Mouse (Mus musculus) heart, postnatal 0 days (tissue): ENCODE results near the gene Tmem121. TPM values are rescaled to one million over a fixed set of nuclear protein-coding genes. Genes with fewer than 3 reads are reported as not detected.

Experiments used
- ATAC-seq: fragments of 200-750 bp; cut with Nextera tagmentation; 2 replicates; pipeline ENCODE4 v1.8.0; 2017; ENCODE audit warnings: low read depth, moderate number of reproducible peaks, moderate library complexity; ENCODE audit not compliant: insufficient read depth
- DNase-seq: peaks from one replicate; pipeline ENCODE4 v3.0.0-alpha.2; 2016; ENCODE audit warnings: low spot score
- H3K27ac ChIP-seq: fragments of 300-500 bp; sonication (generic); 2 replicates; pipeline ENCODE4 v1.5.1; 2014; ENCODE audit warnings: low read depth, mild to moderate bottlenecking
- H3K27me3 ChIP-seq: fragments of 300-500 bp; sonication (generic); 2 replicates; pipeline ENCODE4 v1.6.1; 2014; ENCODE audit warnings: low read length, mixed read lengths; ENCODE audit not compliant: control insufficient read depth, insufficient read depth
- H3K36me3 ChIP-seq: fragments of 300-500 bp; sonication (generic); replicated peaks from 2 replicates; pipeline ENCODE4 v1.6.1; 2014; ENCODE audit warnings: low read length, mixed read lengths; ENCODE audit not compliant: control insufficient read depth, insufficient read depth
- H3K4me1 ChIP-seq: fragments of 300-500 bp; sonication (generic); 2 replicates; pipeline ENCODE4 v1.6.1; 2014; ENCODE audit warnings: antibody characterized with exemption; ENCODE audit not compliant: control insufficient read depth, insufficient read depth
- H3K4me2 ChIP-seq: fragments of 300-500 bp; sonication (generic); 2 replicates; pipeline ENCODE4 v1.6.1; 2014; ENCODE audit warnings: low read depth, mild to moderate bottlenecking, low read length, moderate library complexity
- H3K4me3 ChIP-seq: fragments of 300-500 bp; sonication (generic); 2 replicates; pipeline ENCODE4 v1.5.1; 2014; ENCODE audit warnings: low read depth, low read length
- H3K9ac ChIP-seq: fragments of 300-500 bp; sonication (generic); replicated peaks from 2 replicates; pipeline ENCODE4 v1.6.1; 2014; ENCODE audit warnings: low read depth, low read length, mixed read lengths
- H3K9me3 ChIP-seq: fragments of 300-500 bp; sonication (generic); replicated peaks from 2 replicates; pipeline ENCODE4 v1.6.1; 2016; ENCODE audit warnings: low read length; ENCODE audit not compliant: control insufficient read depth
- CTCF ChIP-seq: IDR thresholded peaks from 2 replicates; pipeline ENCODE4 v1.5.1; 2016; ENCODE audit warnings: antibody characterized with exemption, control low read depth, low read depth
- EP300 ChIP-seq: IDR thresholded peaks from 2 replicates; pipeline ENCODE4 v1.6.1; 2016; ENCODE audit warnings: antibody characterized with exemption, low read depth
- WGBS: fragments of 180-500 bp; shearing (Covaris S2); extraction: QIAGEN DNeasy Blood & Tissue Kit; methylation state at CpG from one replicate; pipeline ENCODE4 v1.1.7; 2014; 5-methylcytosine and 5-hydroxymethylcytosine counted together
- polyA plus RNA-seq: library from polyadenylated mRNA; unstranded; fragments of >200 nt; fragmentation: Nextera tagmentation; extraction: Ambion mirVana; gene quantifications from 2 replicates; pipeline ENCODE4 v1.2.1, GENCODE M21; 2015
- total RNA-seq: library from RNA; depleted of rRNA; stranded (reverse); fragments of >200 nt; gene quantifications from 2 replicates; pipeline ENCODE4 v1.2.3, GENCODE M21; 2014; ENCODE audit warnings: low replicate concordance

The Tmem121 gene
- total and polyA plus RNA-seq, 2 experiments from 2014 or later: 1.2 to 4.8 TPM

GRCm38 (mm10) chr12:113154747-113155075 is 31.0 kb upstream of the Tmem121 start:
- H3K4me1 ChIP-seq: peaks cover 34% of the 10 kb centered on the region
- DNase-seq: no peak
- peak overlapping the region; percentile 86 for H3K27ac ChIP-seq
- TF ChIP-seq CTCF (no peak), EP300 (no peak)
- H3K9ac ChIP-seq: 0 out of 2 replicates have a peak overlapping the region, but pooled peaks have one; percentile 61
- H3K9me3 ChIP-seq: no peaks in the 10 kb centered on the region
- peak overlapping the region; percentile 47; the same call in 1 of the 2 replicates for H3K4me3 ChIP-seq
- 72% methylated on average over 6 of the region's 6 CpGs for WGBS
- peaks cover 8% of the 10 kb centered on the region; the same call in 1 of the 2 replicates for H3K36me3 ChIP-seq
- peak overlapping the region; percentile 73 for H3K4me2 ChIP-seq
- H3K27me3 ChIP-seq: no peaks in the 10 kb centered on the region
- ATAC-seq: no peak

DNA sequence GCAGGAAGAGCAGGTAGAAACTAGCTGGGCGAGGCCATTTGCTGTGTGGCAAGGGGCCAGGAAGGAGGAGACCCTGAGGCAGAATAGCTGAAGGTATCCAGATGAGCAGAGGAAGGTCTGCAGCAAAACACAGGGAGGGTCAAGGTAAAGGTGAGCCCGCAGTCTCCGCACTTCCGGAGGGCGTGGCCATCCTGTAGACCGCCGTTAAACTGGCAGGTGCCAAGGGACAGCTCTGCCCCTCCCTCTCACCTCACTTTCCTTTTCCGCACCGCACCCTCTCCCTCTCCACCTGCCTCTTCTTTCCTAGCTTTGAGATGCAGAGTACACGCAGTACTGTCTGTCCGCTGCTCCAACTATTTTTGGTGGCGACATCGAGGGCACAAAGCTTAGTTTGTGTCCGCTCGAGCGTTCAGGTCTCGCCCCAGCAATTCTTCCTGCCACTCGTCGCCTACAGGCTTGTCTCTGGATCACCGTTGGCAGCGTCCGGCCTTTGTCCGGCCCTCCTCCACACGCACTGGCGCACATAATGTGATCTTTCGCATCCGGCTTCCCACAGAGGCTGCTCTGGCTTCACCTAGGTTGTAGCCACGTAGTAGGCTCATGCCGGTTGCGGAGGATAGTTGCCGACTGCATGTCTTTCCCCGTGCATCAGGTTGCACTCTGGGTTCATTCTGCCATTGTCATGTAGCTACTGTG is 30.5 kb upstream of the Tmem121 start:
- TF ChIP-seq EP300: no peak
- peak overlapping the region; percentile 61 for H3K9ac ChIP-seq
- peaks cover 34% of the 10 kb centered on the region for H3K4me1 ChIP-seq
- peak overlapping the region; percentile 86 for H3K27ac ChIP-seq
- WGBS: 5% methylated on average over 30 of the region's 32 CpGs
- no peaks in the 10 kb centered on the region for H3K9me3 ChIP-seq
- no peaks in the 10 kb centered on the region for H3K27me3 ChIP-seq
- peak; percentile 5; the same call in 1 of the 2 replicates for ATAC-seq
- H3K4me3 ChIP-seq: peak overlapping the region; percentile 47
- peaks cover 8% of the 10 kb centered on the region; the same call in 1 of the 2 replicates for H3K36me3 ChIP-seq
- no peak for DNase-seq
- H3K4me2 ChIP-seq: peak overlapping the region; percentile 73

DNA sequence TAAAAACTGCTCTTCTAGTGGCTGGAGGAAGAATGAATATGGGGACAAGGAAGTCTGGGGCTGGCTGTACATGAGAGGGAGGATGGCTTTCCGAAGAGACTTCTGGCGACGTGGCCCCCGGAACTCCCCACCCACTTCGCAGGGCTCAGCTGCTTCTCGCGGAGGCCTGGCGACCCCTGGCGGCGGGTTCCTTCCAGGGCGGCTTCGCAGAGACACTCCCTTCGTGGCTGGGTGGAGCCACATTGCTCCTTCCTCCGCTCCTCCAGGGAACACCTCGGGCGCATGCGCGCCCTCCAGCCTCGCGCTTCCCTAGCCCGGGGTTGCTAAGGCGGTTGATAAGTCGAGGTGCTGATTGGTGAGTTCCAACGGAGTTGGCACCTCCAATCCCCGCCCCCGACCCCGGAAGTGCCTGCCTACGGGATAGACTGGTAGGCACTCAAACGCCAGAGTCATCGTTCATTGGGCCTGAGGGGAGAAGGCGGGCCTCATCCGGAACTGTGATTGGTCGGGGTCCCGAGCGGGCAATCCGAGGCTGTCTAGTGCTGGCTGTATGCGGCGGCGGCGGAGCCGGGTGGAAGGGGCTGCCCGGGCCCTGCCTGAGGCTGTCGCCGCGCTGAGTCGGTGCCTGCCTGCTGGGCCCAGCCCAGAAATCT is 29.7 kb upstream of the Tmem121 start, which contains the start of gene Tedc1:
Gene Tedc1, plus strand, starts transcription at position 535 of the 653 bp plus-strand sequence.
- H3K27ac ChIP-seq: peak within 1 kb of the TSS; percentile 86
- H3K4me2 ChIP-seq: peak within 1 kb of the TSS; percentile 90
- ATAC-seq: peak; percentile 94
- H3K9me3 ChIP-seq: no peaks in the 10 kb centered on the region
- H3K9ac ChIP-seq: peak within 1 kb of the TSS; percentile 61
- H3K4me1 ChIP-seq: peaks cover 28% of the 10 kb centered on the region
- WGBS: under 1% methylated on average over 46 of the region's 46 CpGs
- H3K36me3 ChIP-seq: peaks cover 8% of the 10 kb centered on the region; the same call in 1 of the 2 replicates
- H3K27me3 ChIP-seq: no peaks in the 10 kb centered on the region
- H3K4me3 ChIP-seq: peak within 1 kb of the TSS; percentile 58
- TF ChIP-seq EP300 (peak; percentile 94), CTCF (peak; percentile 100)
- DNase-seq: peak; percentile 99

DNA sequence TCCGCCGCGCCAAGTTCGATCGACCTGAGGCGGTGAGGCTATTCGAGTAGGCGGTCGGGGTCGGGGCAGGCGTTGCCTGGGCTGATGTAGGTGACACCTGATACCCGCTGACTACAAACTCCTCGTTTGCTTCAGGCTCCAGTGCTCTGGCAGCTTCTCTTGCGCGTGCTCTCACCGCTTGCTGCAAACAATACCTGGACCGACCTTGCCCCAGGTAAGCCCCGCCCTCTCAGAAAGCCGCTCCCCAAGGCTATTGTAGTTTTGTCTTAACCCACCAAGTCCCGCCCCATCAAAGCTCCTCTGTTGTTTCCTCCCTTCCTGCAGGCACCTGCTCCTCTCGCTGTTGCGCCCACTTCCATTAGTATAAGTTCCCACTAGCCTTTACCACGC is 29.2 kb upstream of the Tmem121 start:
- ATAC-seq: no peak
- peak; percentile 20 for DNase-seq
- Histone ChIP-seq H3K27me3 (no peaks in the 10 kb centered on the region), H3K4me1 (peaks cover 23% of the 10 kb centered on the region), H3K27ac (no peak overlapping the region), H3K4me3 (peak overlapping the region; percentile 58), H3K4me2 (peak overlapping the region; percentile 90), H3K36me3 (peaks cover 8% of the 10 kb centered on the region; the same call in 1 of the 2 replicates), H3K9me3 (no peaks in the 10 kb centered on the region), H3K9ac (peak overlapping the region; percentile 51; the same call in 1 of the 2 replicates)
- TF ChIP-seq EP300 (no peak), CTCF (no peak)
- 0% methylated on average over 23 of the region's 23 CpGs for WGBS

DNA sequence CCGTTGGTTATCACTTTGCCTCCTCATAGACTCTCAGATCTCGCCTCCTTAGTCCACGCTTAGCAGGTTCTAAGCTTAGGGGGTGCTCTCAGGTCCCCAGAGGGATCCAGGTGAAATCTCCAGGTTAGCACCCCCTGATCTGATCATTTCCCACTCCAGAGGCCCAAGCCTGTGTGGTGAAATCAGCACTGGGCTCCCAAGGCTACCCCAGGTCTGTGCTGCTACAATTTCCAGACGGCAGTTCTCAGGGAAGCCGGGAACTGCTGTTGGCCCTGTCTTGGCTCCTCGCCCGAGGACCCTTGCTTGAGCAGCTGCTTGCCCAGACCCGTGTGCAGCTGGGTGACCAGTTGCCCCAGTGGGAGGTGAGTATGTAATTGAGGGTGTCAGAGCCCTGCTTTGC is 28.7 kb upstream of the Tmem121 start:
- Histone ChIP-seq H3K9me3 (no peaks in the 10 kb centered on the region), H3K27me3 (no peaks in the 10 kb centered on the region), H3K4me2 (peak overlapping the region; percentile 90), H3K4me3 (peak overlapping the region; percentile 58), H3K27ac (no peak overlapping the region), H3K9ac (0 out of 2 replicates have a peak overlapping the region, but pooled peaks have one; percentile 51), H3K4me1 (peaks cover 21% of the 10 kb centered on the region), H3K36me3 (peaks cover 8% of the 10 kb centered on the region; the same call in 1 of the 2 replicates)
- DNase-seq (peak; percentile 3), ATAC-seq (no peak)
- TF ChIP-seq EP300 (no peak), CTCF (no peak)
- WGBS: 38% methylated on average over 8 of the region's 8 CpGs
